8 mouse cellular contexts compared by ENCODE assay signal in genomic region chr15:102381575-102381974, GRCm38 (mm10). TPM values are rescaled to one million over a fixed set of nuclear protein-coding genes. Genes with fewer than 3 reads are reported as not detected.
DNase-seq lines count a peak whose midpoint lies in the region; ATAC-seq lines count a peak whose summit lies in the region.

No protein-coding gene starts in this region.

- no peak overlapping the region for H3K4me2 ChIP-seq in hindbrain, embryonic 16.5 days (ENCODE audit: low read length)

- no peaks in the 10 kb centered on the region for H3K36me3 ChIP-seq in hindbrain, embryonic 16.5 days (ENCODE audit: control insufficient read depth, insufficient read depth, low read length)

- peak; percentile 62 for ATAC-seq in common myeloid progenitor, adult 5-6 weeks (replicated peaks; ENCODE audit: low read depth, poor library complexity, severe bottlenecking)
- peak; percentile 78 for ATAC-seq in hindbrain, embryonic 16.5 days

- H3K27ac ChIP-seq in hindbrain, embryonic 16.5 days (ENCODE audit: low read depth, low read length) = no peak overlapping the region

- H3K27me3 ChIP-seq in hindbrain, embryonic 16.5 days (replicated peaks; ENCODE audit: control insufficient read depth, insufficient read depth, low read length) = no peaks in the 10 kb centered on the region

- peaks cover 6% of the 10 kb centered on the region for H3K4me1 ChIP-seq in hindbrain, embryonic 16.5 days (ENCODE audit: control insufficient read depth, insufficient read depth, low read depth, low read length)

- H3K9me3 ChIP-seq in hindbrain, embryonic 16.5 days (ENCODE audit: control insufficient read depth, low read length) = no peaks in the 10 kb centered on the region

- DNase-seq in ZHBTc4 (ENCODE audit: low read depth, low spot score) = peak; percentile 92
- DNase-seq in gastrocnemius, adult 8-10 months (ENCODE audit: low spot score in 2 of 2) = peak; percentile 64 to 73
- DNase-seq in left cerebral cortex, adult 11 months (ENCODE audit: low spot score) = peak; percentile 59
- peak; percentile 90 for DNase-seq in lung, postnatal 36 days
- peak; percentile 77 for DNase-seq in retina, postnatal 7 days (ENCODE audit: low read depth, low spot score)
- DNase-seq in urinary bladder, adult 18-20 months (ENCODE audit: low spot score in 2 of 2) = peak; percentile 60 to 72

- H3K9ac ChIP-seq in hindbrain, embryonic 16.5 days (ENCODE audit: low read depth, low read length) = no peak overlapping the region

- no peak overlapping the region for H3K4me3 ChIP-seq in hindbrain, embryonic 16.5 days (ENCODE audit: low read length)

- 4% methylated on average over 7 of the region's 7 CpGs for WGBS in hindbrain, embryonic 16.5 days

RNA-seq across cellular contexts. Expression of gene Sp7, which starts 14.6 kb away (rescaled TPM):
- not detected in 2 replicates for total RNA-seq in common myeloid progenitor, adult 5-6 weeks (2017)
- not detected for total RNA-seq in gastrocnemius, adult 8-10 months (2022)
- 0.46 and 1.0 TPM in 2 replicates for polyA plus RNA-seq in hindbrain, embryonic 16.5 days (2015; fragmentation: Nextera tagmentation; extraction: Ambion mirVana)

RNA-seq across cellular contexts. Expression of gene Sp1, which starts 24.4 kb away (rescaled TPM):
- 65.3 and 87.3 TPM in 2 replicates for total RNA-seq in common myeloid progenitor, adult 5-6 weeks (2017)
- 10 to 100 TPM; 17.9 to 22.2 (median 20.5) TPM for total RNA-seq in gastrocnemius, adult 8-10 months (2022)
- 3.4 and 3.5 TPM in 2 replicates for polyA plus RNA-seq in hindbrain, embryonic 16.5 days (2015; fragmentation: Nextera tagmentation; extraction: Ambion mirVana)

RNA-seq across cellular contexts. Expression of gene Aaas, which starts 31.0 kb away (rescaled TPM):
- 111 and 199 TPM in 2 replicates for total RNA-seq in common myeloid progenitor, adult 5-6 weeks (2017)
- 1 to 10 TPM; 5.3 to 7.5 (median 6.8) TPM for total RNA-seq in gastrocnemius, adult 8-10 months (2022)
- polyA plus RNA-seq in hindbrain, embryonic 16.5 days (2015; fragmentation: Nextera tagmentation; extraction: Ambion mirVana) = 36.1 and 38.1 TPM in 2 replicates

RNA-seq across cellular contexts. Expression of gene Myg1, which starts 50.1 kb away (rescaled TPM):
- 40.0 and 50.8 TPM in 2 replicates for total RNA-seq in common myeloid progenitor, adult 5-6 weeks (2017)
- total RNA-seq in gastrocnemius, adult 8-10 months (2022) = 10 to 100 TPM; 17.5 to 21.6 (median 18.9) TPM
- polyA plus RNA-seq in hindbrain, embryonic 16.5 days (2015; fragmentation: Nextera tagmentation; extraction: Ambion mirVana) = 88.1 and 99.0 TPM in 2 replicates

RNA-seq across cellular contexts. Expression of gene Pfdn5, which starts 55.7 kb away (rescaled TPM):
- total RNA-seq in common myeloid progenitor, adult 5-6 weeks (2017) = 219 and 289 TPM in 2 replicates
- 100 to 1,000 TPM; 260 to 281 (median 273) TPM for total RNA-seq in gastrocnemius, adult 8-10 months (2022)
- polyA plus RNA-seq in hindbrain, embryonic 16.5 days (2015; fragmentation: Nextera tagmentation; extraction: Ambion mirVana) = 448 and 464 TPM in 2 replicates

Comparison
In these comparisons a context has a peak if more than half of its experiments do, and no peak if none do; other contexts are left out.
1. RNA of gene Aaas, which starts 31.0 kb away (total RNA-seq): 111 to 199 TPM in common myeloid progenitor, adult 5-6 weeks; 5.3 to 7.5 TPM in gastrocnemius, adult 8-10 months; every median in the first group is over 10 times any median in the second.
2. Peak in every context shown above with its lines, with median percentiles within 50 percentile points of each other: DNase-seq.